Mouse (Mus musculus): ENCODE measurements around the gene Taok2. TPM values are rescaled to one million over a fixed set of nuclear protein-coding genes. Genes with fewer than 3 reads are reported as not detected.

Taok2 gene
- polyA plus RNA-seq, 1 experiment from 2014 or later = 11.6 TPM

GRCm38 (mm10) chr7:126823940-126824339, 60.6 kb downstream of the Taok2 start:
- Histone ChIP-seq H3K9ac (no peak overlapping the region), H3K9me3 (replicated peaks) (no peaks in the 10 kb centered on the region), H3K36me3 (no peaks in the 10 kb centered on the region), H3K4me3 (replicated peaks) (no peak overlapping the region), H3K4me2 (no peak overlapping the region), H3K27ac (no peak overlapping the region), H3K27me3 (peaks cover 67% of the 10 kb centered on the region), H3K4me1 (replicated peaks) (peaks cover 3% of the 10 kb centered on the region; the same call in 1 of the 2 replicates)
- ATAC-seq (ENCODE audit: low read depth) = no peak
- WGBS (ENCODE audit: insufficient replicate concordance) = 12% methylated on average over 10 of the region's 10 CpGs
- no peak for DNase-seq

DNA sequence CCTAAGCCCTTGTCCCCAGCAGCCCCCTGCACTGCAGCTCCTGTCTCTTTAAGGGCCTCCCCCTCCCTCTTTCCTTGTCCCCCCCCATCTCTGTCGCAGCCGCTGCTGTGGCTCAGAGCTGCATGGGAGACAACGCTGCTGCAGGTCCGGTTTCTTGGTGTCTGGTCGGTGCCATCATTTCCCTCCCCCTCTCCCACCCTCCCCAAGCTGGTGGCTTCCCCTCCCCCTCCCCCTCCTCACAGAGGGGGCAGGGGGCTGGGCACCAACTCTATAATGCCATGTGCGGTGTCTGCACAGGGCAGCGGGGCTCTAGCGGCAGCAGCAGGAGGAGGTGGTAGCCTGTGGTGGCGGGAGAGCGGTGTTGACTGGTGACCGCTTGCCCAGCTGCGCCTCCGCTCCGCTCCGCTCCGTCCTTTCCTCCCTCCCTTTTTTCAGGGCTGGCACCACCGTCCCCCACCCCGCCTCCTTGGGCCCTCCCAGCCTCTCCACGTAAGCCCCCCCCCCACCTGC, 61.2 kb downstream of the Taok2 start:
- Histone ChIP-seq H3K9ac (no peak overlapping the region), H3K27me3 (peaks cover 62% of the 10 kb centered on the region), H3K36me3 (no peaks in the 10 kb centered on the region), H3K4me2 (peak overlapping the region; percentile 26), H3K9me3 (replicated peaks) (no peaks in the 10 kb centered on the region), H3K4me1 (replicated peaks) (peaks cover 3% of the 10 kb centered on the region; the same call in 1 of the 2 replicates), H3K4me3 (replicated peaks) (no peak overlapping the region), H3K27ac (no peak overlapping the region)
- 6% methylated on average over 18 of the region's 19 CpGs for WGBS (ENCODE audit: insufficient replicate concordance)
- DNase-seq (no peak), ATAC-seq (ENCODE audit: low read depth) (no peak)

DNA sequence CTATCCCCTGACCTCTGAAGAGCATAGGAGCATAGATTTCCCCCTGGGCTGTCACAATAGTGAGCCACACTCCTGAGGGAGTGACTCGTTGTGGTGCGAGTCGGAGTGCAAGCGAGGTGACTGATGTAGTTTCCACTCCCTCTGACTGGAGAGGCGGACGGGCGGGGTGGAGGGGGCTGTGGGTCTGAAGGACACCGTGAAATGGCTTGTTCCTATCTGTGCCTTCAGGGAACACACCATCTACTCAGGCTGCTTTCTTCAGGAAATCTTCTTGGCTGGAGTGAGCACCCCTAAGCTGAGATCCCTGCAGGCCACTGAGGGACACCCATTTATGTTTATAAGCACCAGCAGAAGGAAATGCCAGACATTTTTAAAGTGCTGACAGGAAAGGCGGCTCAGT, 61.8 kb downstream of the Taok2 start:
- no peak for ATAC-seq (ENCODE audit: low read depth)
- no peak overlapping the region for H3K27ac ChIP-seq

DNA sequence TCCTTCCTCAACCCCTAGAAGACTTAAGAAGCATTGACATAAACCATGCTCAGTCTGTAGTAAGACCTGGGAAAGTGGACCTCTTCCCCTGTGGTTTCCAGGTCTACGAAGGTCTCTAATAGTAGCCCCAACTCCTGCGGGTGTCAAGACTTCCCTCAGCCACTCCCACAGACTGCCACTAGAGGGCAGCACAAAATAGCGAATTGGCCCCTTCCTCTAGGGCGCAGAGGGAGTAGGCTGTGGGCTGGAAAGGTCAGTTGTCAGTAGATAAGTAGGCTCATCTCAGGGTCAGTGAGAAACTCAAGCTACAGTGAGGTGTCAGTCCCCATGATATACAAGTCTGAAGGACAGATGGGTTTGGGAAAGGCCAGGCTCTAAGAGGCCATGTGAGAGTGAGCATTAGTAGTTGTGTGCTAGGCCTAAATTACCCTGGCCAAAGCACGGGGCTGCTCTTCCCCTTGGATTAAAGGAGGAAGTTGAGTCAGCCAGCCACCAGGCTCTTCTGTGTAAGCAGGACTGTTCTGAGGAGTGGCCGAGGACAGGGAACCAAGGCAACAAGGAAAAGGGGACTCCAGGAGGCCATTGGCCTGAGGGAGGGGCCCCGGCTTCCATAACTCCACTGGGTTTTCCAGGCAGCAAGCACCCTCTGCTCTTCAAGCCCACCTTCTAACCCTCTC, 62.5 kb downstream of the Taok2 start:
- Histone ChIP-seq H3K9me3 (replicated peaks) (no peaks in the 10 kb centered on the region), H3K4me1 (replicated peaks) (peaks cover 3% of the 10 kb centered on the region; the same call in 1 of the 2 replicates), H3K36me3 (no peaks in the 10 kb centered on the region), H3K27ac (no peak overlapping the region), H3K4me3 (replicated peaks) (no peak overlapping the region), H3K9ac (no peak overlapping the region), H3K4me2 (no peak overlapping the region), H3K27me3 (peaks cover 52% of the 10 kb centered on the region)
- 21% methylated on average over 7 of the region's 7 CpGs for WGBS (ENCODE audit: insufficient replicate concordance)
- DNase-seq (peak; percentile 55), ATAC-seq (ENCODE audit: low read depth) (peak; percentile 23; the same call in 1 of the 2 replicates)

More for the DNA sequence above, 61.8 kb downstream of the Taok2 start:
- WGBS (ENCODE audit: insufficient replicate concordance) = 22% methylated on average over 9 of the region's 9 CpGs
- peaks cover 3% of the 10 kb centered on the region; the same call in 1 of the 2 replicates for H3K4me1 ChIP-seq (replicated peaks)
- no peaks in the 10 kb centered on the region for H3K9me3 ChIP-seq (replicated peaks)
- no peaks in the 10 kb centered on the region for H3K36me3 ChIP-seq
- H3K4me2 ChIP-seq = no peak overlapping the region
- H3K9ac ChIP-seq = no peak overlapping the region
- H3K4me3 ChIP-seq (replicated peaks) = no peak overlapping the region
- H3K27me3 ChIP-seq = peaks cover 59% of the 10 kb centered on the region
- DNase-seq = no peak

DNA sequence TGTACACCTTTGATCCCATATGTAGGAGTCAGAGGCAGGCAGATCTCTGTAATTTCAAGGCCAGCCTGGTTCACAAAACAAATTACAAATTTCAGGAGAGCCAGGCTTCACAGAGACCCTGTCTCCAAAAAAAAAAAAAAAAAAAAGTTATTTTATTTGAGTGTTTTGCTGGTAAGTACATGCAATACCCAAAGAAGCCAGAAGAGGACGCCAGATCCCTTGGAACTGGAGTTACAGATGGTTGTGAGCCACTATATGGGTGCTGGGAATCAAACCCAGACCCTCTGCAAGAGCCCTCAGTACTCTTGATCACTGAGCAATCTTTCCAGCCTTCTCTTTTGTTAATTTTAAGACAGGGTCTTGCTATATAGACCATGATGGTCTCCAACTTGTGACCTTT, 65.7 kb downstream of the Taok2 start:
- peaks cover 22% of the 10 kb centered on the region for H3K27me3 ChIP-seq
- no peaks in the 10 kb centered on the region for H3K9me3 ChIP-seq (replicated peaks)
- H3K4me1 ChIP-seq (replicated peaks) = peaks cover 3% of the 10 kb centered on the region; the same call in 1 of the 2 replicates
- no peak overlapping the region for H3K4me3 ChIP-seq (replicated peaks)
- ATAC-seq (ENCODE audit: low read depth) (no peak), DNase-seq (no peak)
- no peak overlapping the region for H3K27ac ChIP-seq
- H3K36me3 ChIP-seq = no peaks in the 10 kb centered on the region
- no peak overlapping the region for H3K4me2 ChIP-seq
- H3K9ac ChIP-seq = no peak overlapping the region
- WGBS (ENCODE audit: insufficient replicate concordance) = 18% methylated on average over 1 of the region's 1 CpGs

DNA sequence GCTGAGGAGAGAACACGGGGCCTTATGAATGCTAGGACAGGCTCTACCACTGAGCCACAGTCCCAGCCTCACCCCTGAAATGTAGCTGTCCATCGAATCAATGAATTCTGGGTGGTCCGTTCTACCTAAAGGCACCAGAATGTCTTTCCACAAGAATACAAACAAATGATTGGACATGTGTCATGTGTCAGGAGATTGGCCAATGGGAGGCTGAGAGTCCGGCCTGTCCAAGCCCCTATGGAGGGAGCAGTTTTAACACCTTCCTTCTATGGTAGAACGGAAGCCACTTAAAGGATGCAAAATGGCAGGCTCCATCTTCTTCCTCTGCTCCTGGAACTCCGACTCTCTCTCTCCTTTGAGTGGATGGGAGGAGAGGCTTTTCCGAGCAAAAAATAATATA, 66.9 kb downstream of the Taok2 start:
- Histone ChIP-seq H3K36me3 (no peaks in the 10 kb centered on the region), H3K4me2 (no peak overlapping the region), H3K27me3 (peaks cover 10% of the 10 kb centered on the region), H3K9me3 (replicated peaks) (no peaks in the 10 kb centered on the region), H3K9ac (no peak overlapping the region), H3K4me1 (replicated peaks) (no peaks in the 10 kb centered on the region), H3K4me3 (replicated peaks) (no peak overlapping the region), H3K27ac (no peak overlapping the region)
- DNase-seq (no peak), ATAC-seq (ENCODE audit: low read depth) (no peak)
- WGBS (ENCODE audit: insufficient replicate concordance) = 74% methylated on average over 7 of the region's 7 CpGs

DNA sequence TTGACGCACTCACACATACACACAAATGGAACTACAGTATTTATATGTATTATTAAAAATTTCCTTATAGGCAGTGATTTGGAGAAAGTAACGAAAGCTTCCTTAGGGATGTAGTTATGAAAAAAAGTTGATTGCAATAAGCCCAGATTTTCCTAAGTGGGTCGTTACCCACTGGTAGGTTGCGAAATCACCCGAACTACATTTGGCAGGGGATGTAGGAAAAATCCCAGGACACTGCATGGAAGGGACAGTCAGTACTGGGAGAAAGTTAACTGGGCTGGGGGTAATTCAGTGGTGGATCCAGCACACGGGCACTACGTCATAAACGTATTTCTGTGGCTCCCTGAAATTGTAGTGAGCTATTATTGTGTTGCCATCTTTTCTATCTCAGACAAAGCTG, 68.0 kb downstream of the Taok2 start:
- DNase-seq (no peak), ATAC-seq (ENCODE audit: low read depth) (no peak)
- Histone ChIP-seq H3K4me1 (replicated peaks) (no peaks in the 10 kb centered on the region), H3K36me3 (no peaks in the 10 kb centered on the region), H3K27ac (no peak overlapping the region), H3K9ac (no peak overlapping the region), H3K9me3 (replicated peaks) (no peaks in the 10 kb centered on the region), H3K4me3 (replicated peaks) (no peak overlapping the region), H3K4me2 (no peak overlapping the region), H3K27me3 (0 out of 2 replicates have a peak, but pooled peaks cover 3% of the 10 kb centered on the region)
- 76% methylated on average over 8 of the region's 8 CpGs for WGBS (ENCODE audit: insufficient replicate concordance)

DNA sequence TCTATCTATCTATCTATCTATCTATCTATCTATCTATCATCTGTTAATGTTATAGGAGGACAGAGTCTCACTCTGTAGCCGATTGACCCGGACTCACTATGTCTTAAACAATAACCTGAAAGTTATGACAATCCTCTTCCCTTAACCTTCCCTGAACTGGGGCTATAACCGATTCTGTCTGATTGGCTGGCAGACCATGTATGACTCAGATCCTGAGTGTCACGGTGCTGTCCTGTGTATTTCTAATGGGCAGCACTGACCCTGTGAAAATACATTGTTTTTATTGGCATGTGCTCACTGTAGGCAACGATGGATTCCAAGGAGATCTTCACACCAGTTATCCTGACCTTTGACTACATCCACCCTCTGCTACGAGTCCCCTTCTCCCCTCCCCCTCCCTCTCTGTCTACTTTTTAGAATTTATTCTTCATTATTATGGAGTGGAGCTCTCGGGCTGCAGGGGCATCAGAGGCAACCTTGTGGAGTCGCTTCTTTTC, 68.7 kb downstream of the Taok2 start:
- ATAC-seq (ENCODE audit: low read depth) = no peak

More for the DNA sequence above, 68.7 kb downstream of the Taok2 start:
- Histone ChIP-seq H3K4me1 (replicated peaks) (no peaks in the 10 kb centered on the region), H3K9ac (no peak overlapping the region), H3K27me3 (no peaks in the 10 kb centered on the region), H3K4me3 (replicated peaks) (no peak overlapping the region), H3K9me3 (replicated peaks) (no peaks in the 10 kb centered on the region), H3K36me3 (no peaks in the 10 kb centered on the region), H3K27ac (no peak overlapping the region), H3K4me2 (no peak overlapping the region)
- DNase-seq = no peak
- 59% methylated on average over 8 of the region's 8 CpGs for WGBS (ENCODE audit: insufficient replicate concordance)

Other genes with a start within 250 kb of the Taok2 start
- 34.7 and 36.8 TPM in 2 replicates for gene Sgf29, start 235.4 kb downstream of the Taok2 start, polyA plus RNA-seq (2015; fragmentation: Nextera tagmentation; extraction: Ambion mirVana)
- 1.8 and 2.0 TPM in 2 replicates for gene Sult1a1, start 208.3 kb downstream of the Taok2 start, polyA plus RNA-seq (2015; fragmentation: Nextera tagmentation; extraction: Ambion mirVana)
- 113 and 128 TPM in 2 replicates for gene Bola2, start 189.3 kb downstream of the Taok2 start, polyA plus RNA-seq (2015; fragmentation: Nextera tagmentation; extraction: Ambion mirVana)
- 3.6 and 4.2 TPM in 2 replicates for gene Slx1b, start 188.9 kb downstream of the Taok2 start, polyA plus RNA-seq (2015; fragmentation: Nextera tagmentation; extraction: Ambion mirVana)
- gene Coro1a, start 176.9 kb downstream of the Taok2 start, polyA plus RNA-seq (2015; fragmentation: Nextera tagmentation; extraction: Ambion mirVana) = 73.1 and 78.7 TPM in 2 replicates
- 19.0 and 19.3 TPM in 2 replicates for gene Mapk3, start 125.1 kb downstream of the Taok2 start, polyA plus RNA-seq (2015; fragmentation: Nextera tagmentation; extraction: Ambion mirVana)
- gene Gdpd3, start 118.4 kb downstream of the Taok2 start, polyA plus RNA-seq (2015; fragmentation: Nextera tagmentation; extraction: Ambion mirVana) = 0.37 and 0.64 TPM in 2 replicates
- 68.4 and 77.3 TPM in 2 replicates for gene Ypel3, start 107.7 kb downstream of the Taok2 start, polyA plus RNA-seq (2015; fragmentation: Nextera tagmentation; extraction: Ambion mirVana)
- 0.35 and 0.45 TPM in 2 replicates for gene Tbx6, start 103.2 kb downstream of the Taok2 start, polyA plus RNA-seq (2015; fragmentation: Nextera tagmentation; extraction: Ambion mirVana)
- 133 and 141 TPM in 2 replicates for gene Ppp4c, start 92.2 kb downstream of the Taok2 start, polyA plus RNA-seq (2015; fragmentation: Nextera tagmentation; extraction: Ambion mirVana)
- gene Fam57b, start 87.0 kb downstream of the Taok2 start, polyA plus RNA-seq (2015; fragmentation: Nextera tagmentation; extraction: Ambion mirVana) = 0.10 and 0.13 TPM in 2 replicates
- not detected in 2 replicates for gene 4930451I11Rik, start 53.1 kb downstream of the Taok2 start, polyA plus RNA-seq (2015; fragmentation: Nextera tagmentation; extraction: Ambion mirVana)
- 0.12 and 0.29 TPM in 2 replicates for gene Doc2a, start 37.3 kb downstream of the Taok2 start, polyA plus RNA-seq (2015; fragmentation: Nextera tagmentation; extraction: Ambion mirVana)
- 17.8 and 18.9 TPM in 2 replicates for gene Hirip3, start 22.7 kb downstream of the Taok2 start, polyA plus RNA-seq (2015; fragmentation: Nextera tagmentation; extraction: Ambion mirVana)
- gene Ino80e, start 22.3 kb downstream of the Taok2 start, polyA plus RNA-seq (2015; fragmentation: Nextera tagmentation; extraction: Ambion mirVana) = 55.2 and 65.3 TPM in 2 replicates
- 16.1 and 16.5 TPM in 2 replicates for gene Tmem219, start 38.2 kb upstream of the Taok2 start, polyA plus RNA-seq (2015; fragmentation: Nextera tagmentation; extraction: Ambion mirVana)
- gene Kctd13, start 44.2 kb upstream of the Taok2 start, polyA plus RNA-seq (2015; fragmentation: Nextera tagmentation; extraction: Ambion mirVana) = 6.2 and 6.9 TPM in 2 replicates
- gene Asphd1, start 64.9 kb upstream of the Taok2 start, polyA plus RNA-seq (2015; fragmentation: Nextera tagmentation; extraction: Ambion mirVana) = not detected in 2 replicates
- 0.06 and 0.09 TPM in 2 replicates for gene Sez6l2, start 65.9 kb upstream of the Taok2 start, polyA plus RNA-seq (2015; fragmentation: Nextera tagmentation; extraction: Ambion mirVana)
- gene Cdipt, start 91.2 kb upstream of the Taok2 start, polyA plus RNA-seq (2015; fragmentation: Nextera tagmentation; extraction: Ambion mirVana) = 50.7 and 55.5 TPM in 2 replicates
- gene Cdiptos, start 91.4 kb upstream of the Taok2 start, polyA plus RNA-seq (2015; fragmentation: Nextera tagmentation; extraction: Ambion mirVana) = 0.37 and 0.65 TPM in 2 replicates
- 7.8 and 8.6 TPM in 2 replicates for gene Mvp, start 129.9 kb upstream of the Taok2 start, polyA plus RNA-seq (2015; fragmentation: Nextera tagmentation; extraction: Ambion mirVana)
- gene Pagr1b, start 131.8 kb upstream of the Taok2 start, polyA plus RNA-seq (2015; fragmentation: Nextera tagmentation; extraction: Ambion mirVana) = 0.27 TPM in 1 of 2 replicates, not detected in the other
- 38.7 and 50.1 TPM in 2 replicates for gene Pagr1a, start 132.6 kb upstream of the Taok2 start, polyA plus RNA-seq (2015; fragmentation: Nextera tagmentation; extraction: Ambion mirVana)
- 5.1 and 11.3 TPM in 2 replicates for gene Gm42742, start 136.4 kb upstream of the Taok2 start, polyA plus RNA-seq (2015; fragmentation: Nextera tagmentation; extraction: Ambion mirVana)
- gene Prrt2, start 136.5 kb upstream of the Taok2 start, polyA plus RNA-seq (2015; fragmentation: Nextera tagmentation; extraction: Ambion mirVana) = 0.22 and 0.47 TPM in 2 replicates
- 38.2 and 42.2 TPM in 2 replicates for gene Maz, start 142.3 kb upstream of the Taok2 start, polyA plus RNA-seq (2015; fragmentation: Nextera tagmentation; extraction: Ambion mirVana)
- gene Kif22, start 157.8 kb upstream of the Taok2 start, polyA plus RNA-seq (2015; fragmentation: Nextera tagmentation; extraction: Ambion mirVana) = 109 and 122 TPM in 2 replicates
- gene Zg16, start 202.6 kb upstream of the Taok2 start, polyA plus RNA-seq (2015; fragmentation: Nextera tagmentation; extraction: Ambion mirVana) = not detected in 2 replicates
- gene AI467606, start 206.7 kb upstream of the Taok2 start, polyA plus RNA-seq (2015; fragmentation: Nextera tagmentation; extraction: Ambion mirVana) = 7.0 and 7.3 TPM in 2 replicates
- 44.4 and 49.1 TPM in 2 replicates for gene Qprt, start 237.5 kb upstream of the Taok2 start, polyA plus RNA-seq (2015; fragmentation: Nextera tagmentation; extraction: Ambion mirVana)